Mouse (Mus musculus) embryo, embryonic 10.5 days (tissue): Measurements from ENCODE around the gene Gng2.

ENCODE experiments used
- DNase-seq: peaks from one replicate; pipeline ENCODE4 v3.0.0-alpha.2; 2015; ENCODE audit warnings: low spot score

Gene Gng2

DNA sequence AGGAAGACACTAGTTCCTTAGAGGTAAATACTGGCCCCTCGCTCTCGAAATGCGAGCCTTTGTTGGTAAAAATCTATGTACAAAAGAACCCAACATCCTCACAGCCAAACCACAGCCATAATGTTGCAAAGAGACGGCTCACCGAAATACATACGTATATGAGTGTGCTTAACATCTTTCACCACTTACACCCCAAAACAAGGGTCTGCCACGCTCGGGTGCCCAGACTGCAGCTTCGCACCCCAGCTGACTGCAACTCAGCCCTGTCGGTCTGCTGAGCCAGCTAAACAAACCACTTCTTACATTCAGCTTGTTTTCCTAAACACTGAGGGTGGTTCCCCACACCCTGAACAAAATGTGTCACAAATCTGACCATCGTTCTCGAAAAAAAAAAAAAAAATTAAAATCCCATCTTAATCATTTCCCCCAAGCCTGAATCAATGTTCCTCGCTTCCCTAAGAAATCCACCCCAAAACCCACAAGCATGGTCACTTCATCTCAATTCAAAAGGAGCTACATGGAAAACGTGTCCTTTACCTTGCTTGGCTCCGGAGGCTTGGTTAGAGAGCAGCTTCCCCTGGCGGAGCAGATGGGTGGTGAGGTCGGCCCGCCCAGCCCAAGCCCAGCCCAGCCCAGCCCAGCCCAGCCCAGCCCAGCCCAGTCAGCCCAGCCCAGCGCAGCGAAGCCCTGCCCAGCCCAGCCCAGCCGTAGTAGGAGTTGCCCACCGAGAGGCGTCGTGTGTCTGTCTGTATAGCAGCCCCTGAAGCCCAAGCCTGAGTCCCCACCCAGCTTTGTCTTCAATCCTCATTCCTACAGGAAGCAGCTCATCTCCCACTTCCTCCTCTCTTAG, 781 bp downstream of the Gng2 start:
- peak; percentile 91 for DNase-seq

DNA sequence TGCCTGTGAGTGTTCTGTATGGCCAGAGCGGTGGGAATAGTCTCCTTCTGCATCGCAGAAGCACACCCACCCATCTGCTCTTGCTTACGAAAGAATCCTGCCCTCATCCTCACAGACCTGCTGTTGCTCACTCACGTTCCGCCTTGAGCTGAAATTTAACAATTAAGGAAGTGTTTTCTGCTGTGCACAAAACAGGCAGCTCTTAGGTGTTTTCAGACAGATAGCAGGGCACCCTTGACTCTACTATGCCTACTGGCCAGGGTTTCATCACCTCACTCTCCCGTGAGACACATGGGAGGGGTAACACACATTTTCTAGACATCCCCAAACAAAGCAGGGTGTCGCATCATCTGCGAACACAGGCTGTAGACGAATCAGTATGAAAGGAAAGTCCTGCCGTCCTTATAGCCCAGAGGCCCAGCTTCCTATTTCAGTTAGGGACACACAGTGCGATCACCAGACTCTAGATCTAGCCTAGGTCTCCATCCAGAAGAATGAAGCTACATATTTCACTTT, 2.4 kb downstream of the Gng2 start:
- DNase-seq: peak; percentile 63

DNA sequence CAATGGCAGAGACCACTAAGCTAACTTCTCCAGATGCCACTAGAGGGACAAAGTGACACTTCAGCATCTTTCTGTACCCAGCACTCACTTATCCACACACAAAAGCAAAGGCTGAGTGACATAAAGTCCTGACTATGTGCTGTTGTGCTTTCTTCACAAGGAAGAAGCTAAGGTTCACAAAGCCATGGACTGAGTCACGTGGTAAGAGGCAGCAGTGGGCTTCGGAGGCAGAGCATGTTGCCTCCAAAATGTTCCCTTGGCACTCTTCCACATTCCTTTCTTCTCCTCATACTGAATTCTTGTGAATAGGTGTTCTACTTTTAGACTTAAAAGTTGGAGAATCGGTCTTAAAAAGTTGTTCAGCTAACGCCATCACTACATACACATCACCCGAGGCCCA, 3.0 kb downstream of the Gng2 start:
- DNase-seq: no peak

DNA sequence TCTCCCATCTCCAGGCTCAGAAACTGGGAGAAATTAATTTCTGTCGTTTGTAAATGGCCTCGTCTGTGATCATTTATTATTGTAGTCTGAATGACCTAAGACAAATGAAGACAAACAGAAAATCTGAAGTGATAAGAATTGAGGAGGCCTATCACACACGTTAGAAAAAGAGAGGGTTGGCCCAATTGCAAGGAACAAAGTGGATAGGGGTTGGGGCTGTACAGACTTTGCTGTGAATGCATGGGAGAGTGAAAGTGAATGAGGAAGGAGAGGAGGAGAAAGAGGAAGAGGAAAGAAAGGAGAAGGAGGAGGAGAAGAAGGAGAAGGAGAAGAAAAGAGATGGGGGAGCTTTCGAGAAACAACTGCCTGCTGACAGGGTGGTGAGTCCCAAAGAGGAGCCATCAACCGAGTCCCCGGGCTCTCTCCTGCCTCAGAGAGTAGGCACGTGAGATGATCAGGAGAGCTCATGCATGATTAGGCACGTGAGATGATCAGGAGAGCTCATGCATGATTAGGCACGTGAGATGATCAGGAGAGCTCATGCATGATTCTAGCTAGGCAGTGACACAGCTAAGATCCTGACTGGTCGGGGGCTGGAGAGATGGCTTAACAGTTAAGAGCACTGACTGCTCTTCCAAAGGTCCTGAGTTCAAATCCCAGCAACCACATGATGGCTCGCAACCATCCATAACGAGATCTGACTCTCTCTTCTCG, 5.0 kb downstream of the Gng2 start:
- no peak for DNase-seq

DNA sequence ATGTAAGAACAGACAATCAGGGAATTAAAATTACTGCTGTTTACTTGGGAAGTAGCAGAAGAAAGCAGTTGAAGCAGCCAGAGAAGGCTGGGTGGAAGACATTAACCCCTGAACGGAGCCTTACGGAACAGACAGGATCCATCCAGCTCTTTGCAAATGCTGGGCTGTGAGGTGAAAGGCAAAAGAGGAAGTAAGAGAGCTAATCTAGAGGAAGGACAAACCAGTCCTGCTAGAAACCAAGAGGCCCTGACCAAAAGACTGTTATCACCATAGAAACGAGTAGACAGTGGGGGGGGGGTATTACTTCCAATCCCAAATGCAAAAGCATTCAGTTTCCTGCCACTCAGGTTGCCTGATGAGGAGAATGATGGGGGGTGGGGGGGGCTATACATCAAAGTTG, 6.6 kb downstream of the Gng2 start:
- DNase-seq: no peak

DNA sequence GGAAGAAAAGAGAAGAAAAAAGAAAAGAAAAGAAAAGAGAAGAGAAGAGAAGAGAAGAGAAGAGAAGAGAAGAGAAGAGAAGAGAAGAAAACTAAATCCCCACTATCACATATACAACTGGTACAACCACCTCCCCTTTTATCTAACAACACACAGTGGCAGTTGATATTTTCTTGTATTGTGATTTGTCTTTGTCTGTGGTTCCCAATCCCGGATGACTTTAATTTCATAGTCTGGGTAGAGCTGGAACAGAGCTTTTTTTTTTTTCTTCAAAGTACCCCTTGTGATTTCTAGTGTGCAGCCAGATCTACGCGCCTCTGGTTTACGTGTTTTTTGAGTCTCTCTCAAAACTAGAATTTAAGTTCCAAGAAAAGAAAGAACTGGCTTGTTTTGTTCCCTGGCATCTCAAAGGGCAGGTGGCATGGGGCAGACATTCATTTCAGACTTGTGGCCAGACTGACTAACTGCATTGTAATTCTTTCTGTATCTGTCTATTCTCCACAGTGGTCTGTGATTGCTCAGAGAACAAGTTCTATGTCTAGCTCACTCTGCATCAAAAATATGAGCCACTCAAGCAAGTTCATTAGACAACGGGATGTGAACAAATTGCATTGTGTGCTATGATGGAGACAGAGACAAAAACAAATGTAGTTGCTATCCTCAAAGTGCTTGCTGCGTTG, 7.2 kb downstream of the Gng2 start:
- no peak for DNase-seq

DNA sequence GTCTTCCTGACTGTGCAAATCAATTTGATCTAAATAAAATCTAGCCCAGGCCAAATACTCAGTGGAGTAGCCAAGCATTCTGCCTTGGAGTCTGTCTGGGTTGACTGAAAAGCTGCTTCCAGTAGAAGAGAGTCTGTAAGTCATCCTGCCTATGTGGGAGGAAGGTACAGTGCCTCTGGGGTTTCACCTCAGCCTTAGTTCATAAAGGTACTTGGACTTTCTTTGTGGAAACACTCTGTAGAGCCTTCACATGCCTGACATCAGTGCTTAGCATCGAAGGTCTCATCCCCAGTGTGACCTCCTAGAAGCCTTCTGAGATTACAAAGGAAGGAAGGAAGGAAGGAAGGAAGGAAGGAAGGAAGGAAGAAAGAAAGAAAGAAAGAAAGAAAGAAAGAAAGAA, 7.9 kb downstream of the Gng2 start:
- no peak for DNase-seq

DNA sequence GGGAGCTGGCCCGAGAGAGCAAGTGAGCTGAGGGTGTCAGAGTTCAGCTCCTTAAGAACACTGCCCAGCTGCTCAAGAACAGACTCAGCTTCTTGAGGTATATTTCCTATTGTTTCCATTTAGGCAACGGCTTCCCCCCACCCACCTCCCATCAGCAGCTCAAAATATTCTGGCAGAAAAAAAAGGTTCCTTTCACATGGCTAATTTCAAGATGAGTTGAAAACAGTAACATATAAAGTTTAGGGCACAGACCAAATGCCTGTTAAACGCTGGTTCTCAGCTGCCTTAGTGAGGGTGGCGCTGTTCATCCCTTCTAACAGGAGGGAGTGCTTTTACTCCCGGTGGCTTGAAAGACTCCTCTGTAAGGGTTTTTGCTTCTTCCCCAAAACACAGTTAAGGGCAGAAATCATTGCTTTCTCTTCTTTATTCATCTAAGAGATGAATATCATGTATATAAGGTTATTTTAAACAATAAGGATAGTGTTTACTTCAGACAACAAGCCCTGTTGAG, 8.4 kb downstream of the Gng2 start:
- DNase-seq: no peak

DNA sequence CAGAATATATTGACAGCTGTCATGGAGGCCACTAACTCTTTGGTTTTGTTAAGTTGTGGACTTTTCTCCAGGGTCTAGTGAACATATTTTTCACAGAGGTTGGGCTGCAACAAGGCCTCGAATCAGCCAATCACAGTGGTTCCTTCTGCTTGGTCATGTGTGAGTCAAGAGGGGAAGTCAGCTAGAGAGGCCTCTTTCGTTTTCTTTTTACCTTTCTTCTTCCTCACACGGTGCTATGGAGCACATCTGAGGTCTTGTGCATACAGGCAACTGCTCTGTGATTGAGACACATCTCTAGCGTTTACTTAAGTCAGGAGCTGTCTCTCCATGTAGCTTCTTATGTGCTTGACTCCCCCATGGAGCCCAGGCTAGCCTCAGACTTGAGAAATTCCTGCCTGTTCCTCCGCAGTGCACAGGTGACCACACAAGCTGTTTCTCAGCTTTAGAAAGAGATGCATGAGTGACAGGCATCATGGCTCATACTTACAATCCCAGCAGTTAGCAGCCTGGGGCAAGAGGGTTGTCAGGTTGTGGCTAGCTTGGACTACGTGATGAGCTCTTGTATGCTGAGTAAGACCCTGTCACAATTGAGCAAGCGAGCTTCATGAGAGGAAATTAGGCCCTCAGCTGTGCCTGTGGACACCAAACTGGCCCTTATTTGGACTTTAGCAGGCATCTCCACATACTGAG, 9.0 kb downstream of the Gng2 start:
- DNase-seq: no peak

DNA sequence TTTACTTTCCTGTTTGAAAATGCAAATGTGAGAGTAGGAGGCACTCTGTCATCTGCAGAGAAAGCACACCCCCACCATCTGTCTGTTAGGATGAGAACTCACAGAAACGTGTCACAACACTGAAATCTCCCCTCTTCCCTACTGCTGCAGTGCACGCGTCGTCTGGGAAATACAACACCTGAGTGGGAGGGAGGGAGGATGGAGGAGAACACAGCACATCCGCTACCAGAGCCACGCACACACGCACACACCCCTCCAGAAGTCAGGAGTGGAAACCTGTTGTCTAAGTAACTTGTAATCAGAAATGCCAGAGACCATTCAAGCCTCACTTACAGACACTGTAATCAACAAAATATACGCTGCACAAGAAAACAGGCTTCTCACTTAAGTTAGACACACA, 9.9 kb downstream of the Gng2 start:
- DNase-seq: no peak

DNA sequence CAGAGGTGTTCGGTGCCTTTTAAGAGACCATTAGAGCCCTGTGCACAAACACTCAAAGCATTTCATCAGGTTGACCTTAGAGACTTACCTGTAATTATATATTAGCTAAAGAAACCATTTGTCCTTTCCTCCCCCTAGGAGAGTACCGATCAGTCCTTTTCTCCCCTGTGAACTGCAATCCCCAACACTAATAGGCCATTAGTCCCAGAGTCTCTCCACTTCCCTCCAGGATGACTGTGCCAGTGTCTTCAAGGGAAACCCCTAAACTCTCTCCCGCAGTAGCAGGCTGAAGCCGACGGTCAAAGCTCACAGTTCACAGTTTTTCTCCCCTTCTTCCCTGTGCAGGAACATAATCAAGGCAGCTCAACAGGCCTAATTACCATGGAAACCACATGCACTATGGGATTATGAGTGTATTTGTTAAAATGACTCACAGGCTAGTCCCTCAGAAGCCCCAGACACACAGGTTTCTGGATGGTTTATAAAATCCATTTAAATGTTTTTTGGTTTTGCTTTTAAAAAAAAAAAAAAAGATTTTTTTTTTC, 13.4 kb downstream of the Gng2 start:
- no peak for DNase-seq

DNA sequence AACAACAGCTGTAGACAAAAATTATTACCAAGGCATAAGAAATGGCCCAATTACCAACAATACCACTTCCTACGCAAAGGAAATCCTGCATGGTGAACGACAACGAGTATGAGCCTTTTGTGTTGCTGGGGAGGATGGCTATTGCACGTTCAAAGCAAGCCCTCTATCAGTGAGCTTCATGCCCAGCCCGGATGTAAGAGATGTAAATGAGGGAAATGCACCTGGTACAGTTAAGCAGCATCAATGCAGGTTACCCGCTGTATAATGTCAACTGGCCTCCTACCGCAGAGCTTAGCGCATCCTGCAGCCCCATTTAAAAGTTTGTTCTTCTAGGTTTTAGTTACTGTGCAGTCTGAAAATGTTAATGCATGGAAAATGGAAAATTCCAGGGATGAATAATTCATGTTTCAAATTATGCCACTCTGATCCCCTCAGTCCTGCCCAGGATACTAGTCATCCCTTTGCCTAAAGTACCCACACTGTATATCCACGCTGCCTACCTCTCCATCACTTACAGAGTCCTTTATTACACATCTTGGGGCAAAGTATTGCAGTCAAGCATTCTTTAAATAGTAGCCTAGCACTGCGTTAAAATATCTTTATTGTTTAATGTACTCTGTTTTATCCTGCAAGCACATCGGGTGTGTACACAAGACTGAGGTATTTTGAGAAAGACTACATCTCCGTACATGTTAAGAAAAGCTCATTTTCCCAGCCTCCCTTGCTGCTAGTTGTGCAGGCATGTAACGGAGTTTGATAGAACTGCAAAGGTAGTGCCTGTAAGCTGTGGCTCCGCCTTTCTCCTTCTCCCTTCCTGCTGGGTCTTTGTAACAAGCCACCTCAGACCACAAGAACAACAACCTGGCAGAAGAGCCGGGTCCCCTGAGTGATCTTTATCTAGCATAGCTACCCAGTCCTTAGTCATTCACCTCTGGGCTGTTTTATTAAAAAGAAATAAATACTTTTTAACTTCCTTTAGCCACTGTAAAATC, 15.2 kb downstream of the Gng2 start:
- DNase-seq: no peak

DNA sequence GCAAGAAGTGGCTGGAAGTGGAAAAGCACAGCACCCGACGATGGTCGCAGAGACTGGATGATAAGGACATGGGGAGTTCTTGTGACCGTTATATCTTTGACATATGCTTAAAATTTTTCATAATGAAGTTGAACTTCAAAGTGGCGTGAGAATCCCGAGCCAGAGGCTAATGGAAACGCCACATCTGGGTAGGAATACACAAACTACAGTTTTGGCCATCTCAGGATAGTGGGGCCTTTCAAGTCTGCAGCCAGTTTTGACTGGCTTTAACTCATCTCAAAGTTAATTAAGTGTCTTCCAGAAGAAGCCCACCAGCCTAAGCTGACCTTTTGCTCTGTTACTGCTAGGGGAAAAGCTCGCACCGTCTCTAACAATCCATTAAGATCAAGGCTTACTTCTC, 17.6 kb downstream of the Gng2 start:
- DNase-seq: no peak

DNA sequence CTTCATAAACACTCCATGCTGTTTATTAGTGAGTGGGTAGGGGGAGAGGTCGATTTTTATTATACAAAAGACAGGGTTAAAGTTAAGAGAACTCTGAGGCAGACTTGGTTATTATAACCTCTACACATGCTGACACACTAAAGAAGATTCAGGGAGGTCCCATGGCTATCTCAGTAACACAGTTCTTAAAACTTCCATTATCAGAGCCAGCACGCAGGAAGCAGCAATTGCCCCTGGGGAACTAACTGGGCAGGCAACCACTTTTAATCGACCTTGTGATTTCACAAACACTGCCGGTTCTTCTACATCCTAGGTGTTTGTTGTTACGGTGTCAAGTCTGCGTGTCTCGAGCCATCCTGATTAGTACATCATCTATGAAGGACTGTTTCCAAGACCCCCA, 22.4 kb downstream of the Gng2 start:
- no peak for DNase-seq

DNA sequence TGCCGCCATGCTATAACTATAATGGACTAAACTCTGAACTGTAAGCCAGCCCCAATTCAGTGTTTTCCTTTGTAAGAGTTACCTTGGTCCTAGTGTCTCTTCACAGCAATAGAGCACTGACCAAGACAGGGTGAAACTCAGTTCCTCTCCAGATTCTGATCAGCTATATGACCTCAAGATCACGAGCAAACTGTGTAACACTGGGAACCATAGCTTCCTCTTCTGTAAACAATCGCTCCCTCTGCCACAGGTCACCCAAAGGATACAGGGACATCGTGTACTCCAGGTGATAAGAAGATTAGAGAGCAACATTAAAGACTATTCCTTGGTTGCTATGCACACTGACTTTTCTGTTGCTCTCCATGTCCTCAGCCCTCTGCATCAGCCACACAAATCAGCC, 26.6 kb downstream of the Gng2 start:
- no peak for DNase-seq

DNA sequence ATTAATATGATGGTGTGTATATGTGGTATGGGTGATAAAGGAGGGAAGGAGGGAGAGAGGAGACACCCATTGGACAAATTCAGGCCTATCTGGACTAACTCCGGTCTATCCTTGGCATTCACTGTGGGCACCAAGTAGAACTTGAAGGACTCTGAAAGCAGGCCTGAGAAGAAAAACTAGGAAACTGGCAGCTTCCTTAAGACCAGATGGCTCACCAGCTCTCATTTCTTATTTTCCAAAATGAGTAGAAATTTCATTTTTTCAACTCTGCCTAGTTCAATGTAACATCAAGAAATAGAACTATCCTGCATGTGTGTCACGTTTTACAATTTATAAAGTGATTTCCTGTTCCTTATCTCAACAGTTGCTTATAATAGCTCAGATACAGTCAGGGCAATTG, 28.0 kb downstream of the Gng2 start:
- DNase-seq: no peak

DNA sequence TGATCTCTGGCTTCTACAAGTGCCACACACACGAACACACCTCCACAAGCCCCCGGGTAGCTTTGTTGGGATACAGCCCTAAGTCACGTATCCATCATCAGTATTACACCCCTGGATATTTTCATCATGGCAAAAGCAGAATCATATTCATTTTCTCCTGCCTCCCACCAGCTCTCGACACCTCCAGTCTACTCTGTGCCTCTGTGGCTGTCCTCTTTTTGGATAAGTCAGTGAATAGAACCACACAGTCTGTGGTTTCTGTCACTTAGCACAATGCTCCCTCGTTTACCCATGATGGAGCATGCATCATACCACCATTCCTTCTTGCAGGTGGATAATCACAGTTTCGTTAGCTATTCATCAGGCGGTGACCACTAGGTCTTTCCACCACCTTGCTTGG, 31.2 kb downstream of the Gng2 start:
- no peak for DNase-seq

DNA sequence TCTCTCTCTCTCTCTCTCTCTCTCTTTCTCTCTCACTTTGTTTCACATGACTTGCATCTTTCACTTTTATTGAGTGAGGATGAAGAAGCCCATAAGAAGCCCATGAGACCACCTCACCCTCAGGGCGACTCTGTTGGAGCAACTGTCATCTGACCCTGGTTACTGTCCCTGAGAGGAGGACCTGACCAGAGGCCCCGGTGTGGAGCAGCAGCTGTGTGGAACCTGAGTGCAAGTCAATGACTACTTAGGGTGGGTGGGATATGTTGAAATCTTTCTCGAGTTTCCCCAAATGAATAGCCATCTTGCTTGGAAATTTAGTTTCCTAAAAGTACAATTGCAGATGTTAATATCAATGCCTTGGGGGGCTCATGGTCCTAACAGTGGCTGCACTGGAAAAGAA, 34.7 kb downstream of the Gng2 start:
- DNase-seq: no peak

DNA sequence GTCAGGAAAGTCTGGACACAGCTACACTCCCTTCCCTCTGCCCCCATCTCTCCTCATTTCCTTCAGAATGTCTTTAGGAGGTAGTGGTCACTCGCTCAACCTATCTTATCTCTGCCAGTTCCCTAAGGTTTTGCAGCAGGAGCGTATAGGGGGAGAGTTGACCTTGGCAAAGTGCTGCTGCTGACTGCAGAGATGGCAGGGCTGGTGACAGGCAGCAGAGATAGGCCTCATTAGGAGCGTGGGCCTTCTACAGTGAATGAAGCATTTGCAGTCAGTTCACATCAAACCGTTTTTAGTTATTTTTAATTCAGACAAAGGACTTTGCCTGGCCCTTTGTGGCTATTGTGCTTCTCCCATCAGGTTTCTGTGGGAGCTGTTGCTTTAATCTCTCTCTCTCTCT, 35.1 kb downstream of the Gng2 start:
- DNase-seq: no peak

DNA sequence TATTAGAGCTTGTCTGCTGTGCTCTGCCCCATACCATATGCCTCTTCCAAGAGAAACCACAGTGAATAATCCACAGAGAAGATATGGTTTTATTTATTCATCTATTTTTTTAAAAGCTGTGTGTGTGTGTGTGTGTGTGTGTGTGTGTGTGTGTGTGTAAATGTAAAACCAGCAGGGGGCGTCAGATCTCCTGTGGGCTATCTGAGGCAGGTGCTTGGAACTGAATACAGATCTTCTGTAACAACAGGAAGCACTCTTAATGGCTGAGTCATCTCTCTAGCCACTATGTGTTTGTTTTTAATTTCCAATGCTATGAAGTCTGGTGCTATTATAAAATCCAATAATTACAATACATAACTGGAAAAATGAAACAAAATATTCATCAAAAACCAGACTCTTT, 37.4 kb downstream of the Gng2 start:
- no peak for DNase-seq

DNA sequence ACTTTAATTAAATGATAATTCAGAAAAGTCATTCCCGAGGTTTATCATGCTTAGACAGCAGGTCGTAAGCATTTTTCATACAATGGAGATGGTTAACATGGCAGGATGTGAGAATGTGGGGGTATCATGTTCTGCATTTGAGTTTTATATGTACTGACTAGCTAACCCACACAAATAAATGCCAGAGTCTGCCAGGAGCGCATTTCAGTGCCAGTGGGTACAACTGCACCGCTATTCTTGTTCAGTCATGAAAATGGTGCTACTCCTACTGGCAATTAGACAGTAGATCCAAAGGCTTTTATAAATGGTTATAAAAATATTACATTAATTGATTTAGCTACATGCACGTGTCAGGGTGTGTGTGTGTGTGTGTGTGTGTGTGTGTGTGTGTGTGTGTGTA, 38.9 kb downstream of the Gng2 start:
- DNase-seq: no peak
